Mouse (Mus musculus): ENCODE results near the gene Srsf2.

DNA sequence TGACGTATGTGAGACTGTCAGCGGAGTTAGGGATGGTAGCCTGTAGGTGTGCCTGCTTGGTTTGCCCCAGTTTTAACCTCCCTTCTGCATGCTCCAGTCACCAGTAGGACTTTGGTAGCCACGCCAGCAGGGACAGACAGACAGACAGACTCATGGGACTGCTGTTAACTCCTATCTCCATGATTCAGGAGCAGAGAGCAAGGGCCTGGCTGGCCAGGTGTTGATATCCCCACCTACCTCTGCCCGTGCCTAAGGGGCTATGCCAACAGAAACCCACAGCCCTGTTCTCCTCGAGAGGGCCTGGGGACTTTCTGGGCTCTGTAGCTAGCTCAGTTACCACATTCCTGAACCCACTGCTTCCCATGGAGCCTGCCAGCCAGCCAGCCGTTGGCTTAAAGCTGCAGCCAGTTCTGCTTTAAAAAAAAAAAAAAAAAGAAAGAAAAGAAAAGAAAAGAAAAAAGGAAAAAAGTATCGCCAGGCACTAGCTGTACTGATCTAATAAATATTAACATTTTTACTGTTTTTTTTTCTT is 37.9 kb downstream of the Srsf2 start:
- TF ChIP-seq GATA1 (IDR thresholded peaks at IDR 0.05; ENCODE audit: borderline replicate concordance, low read length) (no peak), CTCF (IDR thresholded peaks at IDR 0.05; ENCODE audit: low read depth, low read length) (no peak), TAL1 (conservative IDR thresholded peaks at IDR 0.05; ENCODE audit: low read depth, low read length) (no peak)

Measured in G1E (cell line).